Mouse (Mus musculus) G1E (cell line): Measurements from ENCODE around the gene Sub1. TPM values are rescaled to one million over a fixed set of nuclear protein-coding genes. Genes with fewer than 3 reads are reported as not detected.

Source experiments
- ATAC-seq: 2 replicates; pipeline ENCODE4 v1.8.0; 2016; ENCODE audit warnings: mild to moderate bottlenecking; ENCODE audit not compliant: insufficient number of reproducible peaks, poor library complexity, low FRiP score, severe bottlenecking; ENCODE audit errors: extremely low read depth
- DNase-seq: peaks from one replicate; pipeline ENCODE4 v3.0.0; 2012; ENCODE audit warnings: low spot score
- H3K27me3 ChIP-seq: 2 replicates; pipeline ENCODE4 v1.6.1; 2012; ENCODE audit warnings: mild to moderate bottlenecking, low read length, inconsistent platforms; ENCODE audit not compliant: insufficient read depth
- H3K36me3 ChIP-seq: replicated peaks from 2 replicates; pipeline ENCODE3; 2012; ENCODE audit warnings: mild to moderate bottlenecking, inconsistent platforms
- H3K4me1 ChIP-seq: 2 replicates; pipeline ENCODE4 v1.6.1; 2012; ENCODE audit warnings: low read depth, low read length, inconsistent platforms, mixed read lengths; ENCODE audit not compliant: insufficient read depth
- H3K4me3 ChIP-seq: 2 replicates; pipeline ENCODE4 v1.5.1; 2012; ENCODE audit warnings: low read depth, mild to moderate bottlenecking, inconsistent platforms, low read length, moderate library complexity, mixed read lengths
- H3K9me3 ChIP-seq: replicated peaks from 2 replicates; pipeline ENCODE4 v1.6.1; 2012; ENCODE audit warnings: inconsistent platforms
- CTCF ChIP-seq: IDR thresholded peaks from 2 replicates; pipeline ENCODE4 v1.5.1; 2012; ENCODE audit warnings: low read depth, low read length, inconsistent platforms, mixed read lengths
- GATA1 ChIP-seq: IDR thresholded peaks from 2 replicates; pipeline ENCODE4 v1.6.1; 2012; ENCODE audit warnings: borderline replicate concordance, low read length, inconsistent platforms, mixed read lengths
- GATA2 ChIP-seq: IDR thresholded peaks from 2 replicates; pipeline ENCODE4 v1.6.1; 2012; ENCODE audit warnings: low read depth, low read length, inconsistent platforms, borderline replicate concordance
- POLR2AphosphoS5 ChIP-seq: IDR thresholded peaks from 2 replicates; pipeline ENCODE4 v1.6.1; 2012; ENCODE audit warnings: low read depth, low read length, inconsistent platforms; ENCODE audit not compliant: insufficient replicate concordance
- TAL1 ChIP-seq: conservative IDR thresholded peaks from 2 replicates; pipeline ENCODE4 v1.6.1; 2012; ENCODE audit warnings: low read depth, low read length, inconsistent platforms, mixed read lengths
- polyA plus RNA-seq: library from polyadenylated mRNA; stranded (reverse); fragments of >175 nt; gene quantifications from 2 replicates; pipeline ENCODE4 v1.2.3, GENCODE M21; 2012
- total RNA-seq, 2 experiments: library from RNA; stranded (forward) in 1 of 2; stranded (reverse) in 1 of 2; fragments of 200-1000 nt in 1 of 2; fragments of >200 nt in 1 of 2; fragmentation: Nextera tagmentation in 1 of 2; gene quantifications; 2 replicates each; pipeline ENCODE4 v1.2.3; 2014 to 2017

Gene Sub1
- total and polyA plus RNA-seq, 3 experiments, result 28.4 to 945 (median 308) TPM

- Histone ChIP-seq H3K36me3 (peaks cover 68% of the 10 kb centered on the region), H3K27me3 (no peaks in the 10 kb centered on the region), H3K9me3 (no peaks in the 10 kb centered on the region), H3K4me1 (peaks cover 36% of the 10 kb centered on the region), H3K4me3 (no peak overlapping the region)
- no peak for DNase-seq
- ATAC-seq, result no peak
- TF ChIP-seq GATA2 (no peak), TAL1 (no peak), POLR2AphosphoS5 (no peak), GATA1 (no peak), CTCF (no peak)
Measured at GRCm38 (mm10) chr15:11991552-11992113, 5.2 kb downstream of the Sub1 start.

DNA sequence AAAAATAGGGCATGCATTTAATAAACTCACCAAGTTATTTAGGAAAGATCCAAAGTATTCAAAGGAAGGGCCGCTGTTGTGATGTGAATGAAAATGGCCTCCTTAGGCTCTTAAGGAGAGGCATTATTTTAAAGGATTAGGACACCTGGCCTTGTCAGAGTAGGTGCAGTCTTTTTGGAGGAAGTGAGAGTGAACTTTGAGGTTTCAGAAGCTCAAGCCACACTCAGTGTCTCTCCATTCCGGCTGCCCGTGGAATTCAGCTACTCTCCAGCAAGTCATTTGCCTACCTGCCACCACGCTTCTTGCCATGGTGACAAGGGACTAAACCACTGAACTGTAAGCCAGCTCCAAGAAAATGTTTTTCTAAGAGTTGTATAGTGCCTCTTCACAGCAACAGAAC lies 8.2 kb downstream of the Sub1 start:
- no peak for DNase-seq
- no peaks in the 10 kb centered on the region for H3K27me3 ChIP-seq
- H3K4me1 ChIP-seq, result peaks cover 20% of the 10 kb centered on the region

GRCm38 (mm10) chr15:11987892-11988291 lies 8.9 kb downstream of the Sub1 start:
- Histone ChIP-seq H3K36me3 (peaks cover 92% of the 10 kb centered on the region), H3K9me3 (no peaks in the 10 kb centered on the region), H3K4me1 (peaks cover 14% of the 10 kb centered on the region), H3K4me3 (no peak overlapping the region), H3K27me3 (no peaks in the 10 kb centered on the region)
- no peak for ATAC-seq
- DNase-seq, result no peak
- TF ChIP-seq CTCF (no peak), POLR2AphosphoS5 (no peak), TAL1 (no peak), GATA1 (no peak), GATA2 (no peak)

More for the DNA sequence above, 8.2 kb downstream of the Sub1 start:
- Histone ChIP-seq H3K36me3 (peaks cover 92% of the 10 kb centered on the region), H3K4me3 (no peak overlapping the region), H3K9me3 (no peaks in the 10 kb centered on the region)
- no peak for ATAC-seq
- TF ChIP-seq GATA1, result no peak
- TF ChIP-seq CTCF, result no peak
- TF ChIP-seq TAL1, result no peak
- TF ChIP-seq GATA2, result no peak
- no peak for TF ChIP-seq POLR2AphosphoS5

DNA sequence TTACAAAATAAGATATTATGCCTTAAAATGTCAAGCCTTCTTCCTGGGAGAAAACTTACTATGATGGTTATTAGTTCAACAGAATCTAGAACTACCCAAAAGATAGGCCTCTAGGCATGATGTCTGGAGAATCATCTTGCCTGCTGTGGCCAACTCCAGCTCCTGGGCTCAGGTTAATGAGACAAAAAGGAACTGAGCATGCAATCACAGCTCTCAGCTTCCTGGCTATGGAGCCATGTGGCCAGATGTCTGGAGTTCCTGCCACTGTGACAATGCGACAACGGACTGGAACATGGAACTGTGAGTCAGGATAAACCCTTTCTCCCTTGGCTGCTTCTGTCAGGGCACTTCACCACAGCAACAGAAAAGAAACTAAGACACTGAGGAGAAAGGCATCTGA lies 14.8 kb downstream of the Sub1 start:
- Histone ChIP-seq H3K4me3 (no peak overlapping the region), H3K36me3 (peaks cover 95% of the 10 kb centered on the region), H3K27me3 (no peaks in the 10 kb centered on the region), H3K9me3 (no peaks in the 10 kb centered on the region), H3K4me1 (peaks cover 6% of the 10 kb centered on the region; the same call in 1 of the 2 replicates)
- ATAC-seq (no peak), DNase-seq (no peak)
- TF ChIP-seq TAL1 (no peak), GATA2 (no peak), POLR2AphosphoS5 (no peak), CTCF (no peak), GATA1 (no peak)

DNA sequence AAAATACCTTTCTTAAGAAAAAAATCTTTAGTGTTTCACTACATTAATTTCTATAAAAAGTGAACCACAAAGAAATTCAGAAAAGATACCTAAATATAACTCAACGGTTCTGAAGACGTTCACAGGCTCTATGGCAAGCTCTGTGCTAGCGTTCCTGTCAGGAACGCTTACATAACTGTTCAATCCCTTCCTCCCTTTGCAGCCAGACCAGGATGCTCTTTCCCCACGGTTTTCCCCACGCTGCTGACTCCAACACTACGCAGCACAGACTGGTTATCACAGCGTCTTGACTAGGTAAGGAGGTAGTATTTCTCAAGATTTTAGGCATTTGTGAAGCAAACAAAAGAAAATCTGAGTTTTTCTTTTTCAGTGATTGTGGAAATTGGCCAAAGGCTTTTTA lies 15.3 kb downstream of the Sub1 start:
- Histone ChIP-seq H3K4me1 (peaks cover 6% of the 10 kb centered on the region; the same call in 1 of the 2 replicates), H3K27me3 (no peaks in the 10 kb centered on the region), H3K36me3 (peaks cover 95% of the 10 kb centered on the region), H3K9me3 (no peaks in the 10 kb centered on the region), H3K4me3 (no peak overlapping the region)
- DNase-seq (no peak), ATAC-seq (no peak)
- TF ChIP-seq GATA1 (no peak), GATA2 (no peak), POLR2AphosphoS5 (no peak), TAL1 (no peak), CTCF (no peak)

GRCm38 (mm10) chr15:11978175-11978574 lies 18.6 kb downstream of the Sub1 start:
- no peak overlapping the region for H3K4me3 ChIP-seq
- peaks cover 89% of the 10 kb centered on the region for H3K36me3 ChIP-seq
- ATAC-seq, result no peak
- no peak for DNase-seq
- H3K27me3 ChIP-seq, result no peaks in the 10 kb centered on the region
- H3K4me1 ChIP-seq, result peaks cover 5% of the 10 kb centered on the region; the same call in 1 of the 2 replicates
- no peaks in the 10 kb centered on the region for H3K9me3 ChIP-seq
- no peak for TF ChIP-seq GATA1
- TF ChIP-seq CTCF, result no peak
- TF ChIP-seq POLR2AphosphoS5, result no peak
- no peak for TF ChIP-seq GATA2
- no peak for TF ChIP-seq TAL1
